Mouse (Mus musculus) ES-CJ7 (cell line): ENCODE results near the gene Pin4.
"Not testable (repeated sequence)": the region's sequence is repeated elsewhere in the genome, so short reads cannot be mapped to it uniquely, and the experiment has no call there.

Experiments used
- DNase-seq: peaks from one replicate; pipeline ENCODE4 v3.0.0; 2011; ENCODE audit warnings: low read depth, low spot score

The Pin4 gene

DNA sequence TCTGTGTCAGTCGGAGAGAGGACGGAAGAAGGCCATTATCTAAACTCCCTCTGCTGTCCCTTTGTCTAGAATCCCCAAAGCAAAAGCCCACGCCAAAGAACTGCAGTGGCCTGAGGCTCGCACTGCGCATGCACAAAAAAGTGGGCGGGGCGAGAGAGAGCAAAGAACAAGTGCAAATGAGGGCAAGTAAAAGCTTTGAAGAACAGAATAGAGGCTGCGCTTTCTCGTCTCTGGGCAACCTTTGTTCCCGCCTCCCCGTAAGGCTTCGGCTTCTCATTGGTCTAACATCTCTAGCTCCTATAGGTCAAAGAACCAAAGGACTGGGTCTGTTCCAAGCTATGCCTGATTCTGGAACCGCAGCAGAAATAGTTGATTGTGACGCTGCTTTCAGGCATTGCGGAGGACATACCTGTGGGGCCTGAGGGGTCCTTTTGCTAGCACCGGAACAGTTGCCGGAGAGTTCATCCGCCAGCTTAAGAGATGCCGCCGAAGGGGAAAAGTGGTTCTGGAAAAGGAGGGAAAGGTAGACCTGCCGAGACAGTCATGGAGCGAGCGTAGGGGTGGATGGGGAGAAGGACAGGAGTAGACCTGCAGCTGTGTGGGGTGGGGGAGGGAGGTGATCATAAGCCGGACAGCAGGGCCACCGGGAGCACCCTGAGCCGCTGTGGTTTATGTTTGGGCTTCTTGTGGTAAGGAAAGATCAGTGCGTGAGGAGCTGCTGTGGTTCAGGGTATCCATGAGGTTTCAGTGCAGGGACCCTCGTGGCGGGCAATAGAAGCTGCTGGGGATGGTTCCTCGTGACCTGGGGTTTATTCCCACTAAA is at the start of gene Pin4:
Pin4 (plus strand) TSS at position 406 of the 823 bp plus-strand sequence.
- peak; percentile 98 for DNase-seq

DNA sequence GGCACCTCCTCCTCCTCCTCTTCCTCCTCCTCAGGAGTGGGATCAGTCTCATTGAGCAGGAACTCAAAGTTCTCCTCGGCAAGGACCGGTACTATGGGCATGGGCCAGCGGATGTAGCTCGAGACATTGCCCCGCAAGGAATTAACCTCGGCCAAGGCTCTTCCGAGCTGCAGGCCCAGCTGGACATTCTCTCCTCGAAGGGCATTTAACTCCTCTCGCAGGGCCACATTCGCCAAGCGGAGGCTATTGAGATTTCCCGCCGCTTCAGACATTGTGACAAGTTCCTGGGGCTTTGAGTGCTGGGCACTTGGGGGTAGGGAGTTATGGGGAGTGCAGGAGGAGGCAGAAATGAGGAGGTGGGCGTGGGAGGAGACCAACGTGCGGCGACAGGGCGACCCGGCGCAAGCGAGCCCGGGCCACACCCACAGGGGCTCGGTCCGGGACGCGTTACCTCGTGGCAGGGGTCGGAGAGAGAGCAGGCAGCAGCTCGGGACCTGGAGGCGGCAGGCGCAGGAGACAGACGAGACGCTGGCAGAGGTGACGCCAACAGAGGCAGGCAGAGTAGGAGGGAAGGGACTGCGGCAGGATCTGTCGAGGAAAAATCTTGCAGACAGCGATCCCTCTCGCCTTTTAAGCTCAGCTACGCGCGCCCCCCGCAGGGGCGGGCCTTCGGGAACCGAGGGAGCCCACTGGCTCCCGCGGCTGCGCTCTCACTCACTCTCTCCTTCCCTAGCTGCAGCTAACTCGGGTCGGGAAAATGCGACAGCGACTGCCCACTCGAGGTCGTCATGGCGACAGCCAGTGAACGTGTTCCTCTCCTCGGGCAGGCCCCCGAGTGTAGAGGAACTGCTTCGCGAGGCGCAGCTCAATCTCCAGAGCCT is 48.4 kb upstream of the Pin4 start, which contains the start of gene Rtl5:
Rtl5 (minus strand) TSS at position 714 of the 881 bp plus-strand sequence.
- peak; percentile 68 for DNase-seq

DNA sequence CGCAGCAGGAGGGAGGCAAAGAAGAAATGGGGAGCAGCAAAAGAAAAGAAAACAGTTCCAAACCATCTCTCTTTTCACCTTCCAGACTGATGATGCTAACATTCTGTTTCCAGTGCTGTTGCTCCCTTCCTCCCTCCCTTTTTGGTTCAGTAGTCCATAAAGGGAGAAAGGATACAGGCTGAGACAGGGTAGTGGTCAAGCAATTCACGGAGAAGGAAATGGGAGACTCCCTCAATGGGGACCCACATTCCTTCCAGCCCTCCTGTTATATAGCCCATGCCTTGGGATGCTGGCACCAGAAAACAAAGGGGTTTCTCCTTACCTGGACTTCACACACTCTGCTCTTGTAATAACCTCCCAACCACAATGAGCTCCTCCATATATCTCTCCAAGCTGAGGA is 47.7 kb upstream of the Pin4 start:
- DNase-seq: no peak

GRCm38 (mm10) chrX:102073605-102074325 is 45.5 kb upstream of the Pin4 start:
- DNase-seq: no peak

DNA sequence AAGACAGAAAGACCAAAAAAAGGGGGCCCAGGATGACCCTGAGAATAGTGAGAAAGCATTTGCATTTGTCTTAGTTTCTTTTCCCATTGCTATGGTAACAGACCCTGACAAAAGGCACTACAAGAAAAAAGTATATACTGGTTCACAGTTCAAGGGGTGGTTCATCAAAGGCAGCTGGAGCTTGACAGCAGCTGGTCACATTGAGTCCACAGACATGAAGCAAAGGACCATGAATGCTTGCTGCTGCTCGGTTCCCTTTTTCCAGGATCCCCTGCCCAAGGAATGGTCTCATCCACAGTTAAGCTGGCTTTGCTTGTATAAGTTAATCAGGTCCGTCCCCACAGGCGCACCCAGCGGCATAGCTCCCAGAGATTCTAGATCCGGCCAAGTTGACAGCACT is 44.8 kb upstream of the Pin4 start:
- DNase-seq: no peak

GRCm38 (mm10) chrX:102075158-102075557 is 44.1 kb upstream of the Pin4 start:
- no peak for DNase-seq

DNA sequence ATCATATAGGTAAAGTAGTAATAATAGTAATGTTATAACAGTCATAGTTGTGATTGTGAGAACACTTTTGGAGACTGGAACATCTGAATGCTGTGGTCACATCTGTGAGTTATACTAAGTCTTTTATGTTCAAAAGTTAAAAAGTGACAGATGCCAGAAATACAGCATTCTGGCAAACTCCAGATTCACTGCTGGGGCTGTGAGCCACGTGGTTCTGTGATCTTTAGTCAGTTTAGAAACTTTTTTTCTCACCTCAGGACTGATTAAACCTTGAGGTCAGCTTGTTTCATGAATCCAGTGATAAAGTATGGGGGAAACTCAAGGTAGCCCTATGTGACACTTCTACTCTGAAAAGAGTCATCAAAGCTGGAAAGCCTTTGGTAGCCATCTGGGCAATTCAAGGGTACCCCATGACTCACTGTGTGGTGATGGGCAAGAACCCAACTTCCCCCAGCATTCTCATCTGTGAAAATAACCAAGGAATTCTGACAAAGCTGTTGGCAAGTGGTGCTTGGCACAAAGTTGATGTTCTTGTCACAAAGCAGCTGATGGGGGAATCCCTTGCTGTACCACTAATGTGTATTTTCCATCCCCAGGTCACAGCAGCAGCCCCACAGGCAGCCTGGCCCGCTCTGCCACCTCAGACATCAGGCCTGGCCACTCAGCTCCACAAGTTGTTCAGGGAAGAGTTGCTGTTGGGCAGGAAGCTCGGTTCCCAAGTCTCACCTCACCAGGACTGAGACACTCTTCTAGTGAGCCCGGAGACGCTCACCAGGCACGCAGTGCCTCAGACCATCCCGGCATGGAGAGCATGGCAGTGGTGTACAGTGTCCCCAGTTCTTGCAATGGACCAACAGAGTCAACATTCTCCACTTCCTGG is 42.1 kb upstream of the Pin4 start:
- DNase-seq: no peak

GRCm38 (mm10) chrX:102081076-102081475 is 38.2 kb upstream of the Pin4 start:
- DNase-seq: no peak

DNA sequence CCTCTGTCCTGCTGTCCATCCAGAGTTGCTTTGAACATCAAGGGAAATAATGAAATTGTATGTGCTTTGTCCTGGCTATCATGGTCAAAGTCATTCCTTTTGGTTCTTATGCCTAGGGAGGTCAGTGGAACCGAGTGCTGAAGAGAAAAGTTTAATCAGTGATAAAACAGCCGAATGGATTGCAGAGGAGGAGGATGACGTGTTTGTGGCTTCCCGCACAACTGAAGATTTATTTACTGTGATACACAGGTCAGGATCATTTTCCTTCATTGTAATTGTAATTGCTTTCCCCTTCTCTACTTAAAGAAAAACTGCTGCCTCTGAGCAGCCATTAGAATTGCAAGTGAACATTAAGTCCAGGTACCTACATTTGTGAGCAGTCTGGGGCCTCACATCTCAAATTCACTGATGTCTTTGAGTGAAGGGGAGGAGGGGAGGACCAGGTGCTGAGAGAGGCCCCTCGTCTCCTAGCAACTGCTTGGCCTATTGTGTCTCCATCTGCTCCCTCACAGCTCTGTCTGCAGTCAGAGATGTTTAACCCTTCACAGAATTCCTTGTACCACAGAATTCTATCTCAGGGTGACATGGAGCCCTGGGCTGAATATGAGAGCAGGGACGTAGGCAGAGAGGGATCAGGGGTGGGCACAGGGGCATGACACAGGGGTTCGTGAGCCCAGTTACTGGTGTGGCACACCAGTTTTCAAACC is 37.5 kb upstream of the Pin4 start:
- DNase-seq: no peak

- no peak for DNase-seq
Measured at GRCm38 (mm10) chrX:102082340-102082739, 36.9 kb upstream of the Pin4 start.

DNA sequence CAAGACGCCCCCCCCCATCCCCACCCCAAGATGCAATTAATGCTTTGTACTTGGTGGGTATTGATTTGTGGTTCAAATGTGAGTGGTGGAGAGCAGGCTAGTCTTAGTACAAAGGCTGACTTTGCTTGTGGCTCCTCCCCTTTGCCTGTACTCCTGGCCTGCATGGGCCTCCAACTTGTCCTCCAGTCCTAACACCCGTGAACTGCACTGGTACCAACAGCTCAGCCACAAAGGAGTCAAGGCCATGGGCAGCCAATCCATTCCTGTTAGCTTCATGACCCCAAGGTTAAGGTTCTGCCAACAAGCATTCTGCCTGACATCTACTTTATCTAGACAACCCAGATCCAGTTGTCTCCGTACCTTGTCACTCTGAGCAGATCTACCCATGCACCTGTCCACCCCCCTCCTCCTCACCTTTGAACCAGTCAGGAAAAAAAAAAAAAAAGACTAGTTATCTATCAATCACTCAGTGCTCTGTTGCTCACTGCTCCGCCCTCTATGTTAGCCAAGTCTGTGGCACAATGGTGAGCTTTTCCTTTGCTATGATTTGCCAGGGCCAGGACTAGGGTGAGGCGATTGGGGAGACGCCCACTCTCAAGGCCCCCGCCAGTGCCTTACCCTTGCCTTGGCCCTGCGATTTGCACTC is 33.3 kb upstream of the Pin4 start:
- DNase-seq: no peak

- no peak for DNase-seq
Measured at GRCm38 (mm10) chrX:102090605-102091004, 28.6 kb upstream of the Pin4 start.

- DNase-seq: no peak
Measured at GRCm38 (mm10) chrX:102094381-102094904, 24.8 kb upstream of the Pin4 start.

GRCm38 (mm10) chrX:102101886-102102285 is 17.4 kb upstream of the Pin4 start:
- DNase-seq: no peak

- not testable (repeated sequence) for DNase-seq
Measured at GRCm38 (mm10) chrX:102103830-102104229, 15.4 kb upstream of the Pin4 start.

DNA sequence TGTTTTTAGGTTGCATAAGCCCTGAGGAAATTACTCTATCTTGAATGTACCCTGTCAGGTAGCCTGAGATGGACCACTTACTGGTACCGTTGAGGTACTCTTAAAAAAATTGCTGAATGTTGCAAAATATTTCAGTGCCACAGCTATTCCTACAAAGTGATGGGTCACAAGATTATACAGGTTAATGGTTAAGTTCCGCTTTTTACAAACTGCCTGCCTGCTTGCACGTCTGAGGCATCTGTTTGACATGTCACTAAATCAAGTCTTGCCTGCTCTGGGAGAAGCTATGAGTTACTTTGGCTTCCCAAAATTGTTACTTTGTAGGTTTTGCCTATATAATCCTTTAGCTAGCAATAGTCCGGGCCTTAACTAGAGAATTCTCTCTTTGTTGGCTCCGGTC is 9.9 kb upstream of the Pin4 start:
- not testable (repeated sequence) for DNase-seq

- no peak for DNase-seq
Measured at GRCm38 (mm10) chrX:102115676-102116075, 3.6 kb upstream of the Pin4 start.

DNA sequence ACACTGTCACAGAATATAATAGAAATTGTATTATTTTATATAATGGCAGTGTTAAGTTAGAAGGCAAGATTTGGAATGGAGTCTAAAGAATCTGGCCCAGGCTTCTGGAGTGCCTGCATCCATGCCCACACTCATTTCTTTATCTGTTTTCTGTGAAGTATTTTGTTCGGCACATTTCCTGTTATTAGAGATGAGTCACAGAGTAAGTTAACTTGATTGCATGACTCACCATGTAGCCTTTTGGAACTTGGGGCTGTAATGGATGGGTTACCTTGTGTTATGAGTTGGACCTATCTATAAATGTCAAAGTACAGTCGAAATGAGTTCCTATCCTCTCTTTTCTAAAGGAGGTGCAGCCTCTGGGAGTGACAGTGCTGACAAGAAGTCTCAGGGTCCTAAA is 2.1 kb downstream of the Pin4 start:
- no peak for DNase-seq

DNA sequence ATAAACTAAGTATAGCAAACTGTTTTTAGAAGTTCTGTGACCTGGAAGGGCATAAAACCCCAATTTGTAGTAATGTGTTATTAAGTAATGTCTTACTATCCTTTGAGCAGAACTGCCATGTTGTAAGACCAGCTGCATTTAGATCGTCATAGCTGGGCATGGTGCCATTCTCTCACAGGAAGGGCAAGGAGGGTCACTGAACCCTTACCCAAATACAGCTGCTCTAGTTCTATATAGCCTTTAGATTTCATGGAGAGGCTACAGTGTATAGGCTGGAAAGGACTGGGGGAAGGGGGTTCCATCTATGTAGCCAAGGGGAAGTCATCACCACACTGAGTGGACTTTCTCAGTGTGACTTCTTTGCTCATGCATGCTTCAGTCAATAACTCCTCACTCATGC is 21.9 kb downstream of the Pin4 start:
- no peak for DNase-seq
